Mouse (Mus musculus): ENCODE data around the gene Ccdc122.
"Not testable (repeated sequence)": the region's sequence is repeated elsewhere in the genome, so short reads cannot be mapped to it uniquely, and the experiment has no call there.

The Ccdc122 gene

GRCm38 (mm10) chr14:77036226-77037046 is at the start of gene Ccdc122, which contains the start of gene Lacc1:
Ccdc122 (plus strand) TSS chr14:77036772.
Lacc1 (minus strand) TSS chr14:77036904.
- peak; percentile 89 for DNase-seq (ENCODE audit: low read depth)

- not testable (repeated sequence) for DNase-seq (ENCODE audit: low read depth)
Measured at GRCm38 (mm10) chr14:76990351-76990750, 46.2 kb upstream of the Ccdc122 start.

- DNase-seq (ENCODE audit: low read depth): no peak
Measured at GRCm38 (mm10) chr14:77004740-77005139, 31.8 kb upstream of the Ccdc122 start.

- DNase-seq (ENCODE audit: low read depth): no peak
Measured at GRCm38 (mm10) chr14:77005566-77005965, 31.0 kb upstream of the Ccdc122 start.

DNA sequence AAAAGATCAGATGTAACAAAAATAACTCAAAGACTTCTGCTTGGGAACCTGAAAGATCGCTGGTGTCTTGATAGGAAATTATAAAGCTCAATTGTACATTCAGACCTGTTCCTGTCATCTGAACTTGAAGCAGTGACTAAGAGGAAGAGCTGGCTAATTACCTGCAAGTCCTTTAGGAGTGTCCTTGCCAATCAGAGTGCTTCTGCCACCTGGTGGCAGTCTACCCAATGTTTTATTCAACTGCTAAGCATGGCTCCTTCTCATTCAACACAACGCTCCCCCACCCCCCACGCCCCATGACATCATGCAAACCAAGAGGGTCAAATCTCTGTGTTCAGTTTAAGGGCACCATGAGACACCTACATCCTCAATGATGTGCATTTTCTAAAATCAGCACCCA is 28.3 kb upstream of the Ccdc122 start:
- DNase-seq (ENCODE audit: low read depth): peak; percentile 58

DNA sequence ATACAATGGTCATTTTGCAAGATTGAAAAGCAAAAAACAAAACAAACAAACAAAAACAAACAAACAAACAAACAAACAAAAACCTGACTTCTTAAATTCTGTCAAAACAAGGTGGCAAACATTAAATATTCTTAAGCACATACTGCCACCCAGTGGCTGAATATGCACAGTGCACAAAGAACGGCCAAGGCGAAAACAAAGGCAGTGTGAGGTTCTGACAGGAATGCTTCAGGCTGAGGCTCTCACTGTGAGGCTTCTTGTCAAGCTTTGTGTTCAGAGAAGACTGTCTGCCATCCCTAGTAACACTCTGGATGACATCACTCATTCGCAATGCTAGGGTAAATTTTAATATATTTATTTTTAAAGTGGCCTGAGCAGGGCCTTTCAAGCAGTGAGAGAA is 24.8 kb upstream of the Ccdc122 start:
- peak; percentile 75 for DNase-seq (ENCODE audit: low read depth)

DNA sequence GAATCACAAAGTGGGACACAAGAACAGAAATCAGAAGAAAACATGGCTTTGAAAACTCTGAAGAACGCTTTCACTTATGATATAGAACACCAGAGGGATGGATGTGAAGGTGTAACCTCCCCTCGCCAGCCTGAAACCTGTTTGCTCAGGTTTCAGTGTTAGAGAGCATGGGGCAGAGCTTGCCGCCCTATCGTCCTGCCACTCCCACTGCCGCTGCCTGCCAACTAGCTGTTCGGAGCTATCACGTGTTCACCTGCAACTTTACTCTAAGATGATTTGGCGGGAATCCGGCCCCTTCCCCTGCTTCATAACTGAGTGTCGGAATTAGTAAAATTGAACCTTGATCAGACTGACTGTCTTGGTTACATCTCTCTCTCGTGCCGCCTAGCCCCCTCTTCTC is 19.8 kb upstream of the Ccdc122 start:
- DNase-seq (ENCODE audit: low read depth): not testable (repeated sequence)

GRCm38 (mm10) chr14:77017211-77017610 is 19.4 kb upstream of the Ccdc122 start:
- DNase-seq (ENCODE audit: low read depth): no peak

GRCm38 (mm10) chr14:77024499-77024898 is 12.1 kb upstream of the Ccdc122 start:
- DNase-seq (ENCODE audit: low read depth): no peak

DNA sequence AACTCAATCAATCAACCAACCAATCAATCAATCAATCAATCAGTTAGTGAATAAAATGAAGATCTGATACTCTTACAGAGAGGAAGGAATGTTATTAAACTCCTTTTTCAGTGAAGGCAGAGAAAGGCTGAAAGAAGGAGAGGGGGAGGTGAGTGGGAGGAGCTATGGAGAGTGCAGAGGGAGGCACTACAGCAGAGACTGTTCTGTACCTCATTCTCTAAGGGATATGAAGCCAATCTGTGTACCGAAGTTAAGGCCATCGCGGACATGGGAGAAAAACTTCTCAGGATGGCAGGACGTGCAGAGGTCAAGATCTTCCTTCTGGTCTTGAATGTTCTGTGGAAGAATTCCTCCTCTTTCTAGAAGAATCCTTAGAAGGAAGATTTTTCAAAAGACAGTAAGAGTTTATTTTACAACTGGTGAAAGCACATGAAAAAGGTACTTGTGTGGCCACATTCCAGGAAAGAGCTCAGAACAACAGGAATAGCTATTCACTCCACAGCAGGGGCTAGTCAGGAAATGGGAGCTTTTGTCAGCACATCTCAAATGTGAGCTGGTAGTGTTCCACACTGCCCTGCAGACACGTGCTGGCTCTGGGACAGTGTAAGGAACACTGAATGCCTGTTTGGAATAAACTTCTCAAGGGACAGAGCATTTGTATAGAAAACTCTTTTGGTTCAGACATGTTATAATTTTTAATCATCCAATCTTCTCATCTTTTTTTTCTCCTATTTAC is 7.1 kb upstream of the Ccdc122 start:
- no peak for DNase-seq (ENCODE audit: low read depth)

DNA sequence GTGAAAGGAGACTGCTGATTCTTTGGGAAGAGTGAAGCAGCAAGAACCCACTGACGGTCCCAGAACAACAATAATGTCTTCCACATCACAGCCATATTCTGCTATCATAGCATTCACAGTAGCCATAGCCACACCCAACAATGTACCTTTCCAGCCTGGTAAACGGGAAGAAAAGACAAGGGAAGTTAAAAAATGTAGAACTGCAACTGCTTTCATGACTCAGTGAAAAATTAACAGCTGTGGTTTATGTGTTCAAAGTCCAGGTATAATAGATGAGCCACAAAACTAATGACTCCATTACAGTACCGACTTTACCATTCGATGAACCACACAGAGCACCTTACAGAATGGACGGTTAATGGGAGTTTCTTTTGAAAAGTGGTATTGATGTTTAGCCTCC is 5.8 kb upstream of the Ccdc122 start:
- DNase-seq (ENCODE audit: low read depth): no peak

- DNase-seq (ENCODE audit: low read depth): no peak
Measured at GRCm38 (mm10) chr14:77032433-77032832, 4.1 kb upstream of the Ccdc122 start.

GRCm38 (mm10) chr14:77033391-77033790 is 3.2 kb upstream of the Ccdc122 start:
- no peak for DNase-seq (ENCODE audit: low read depth)

GRCm38 (mm10) chr14:77034175-77034915 is 2.2 kb upstream of the Ccdc122 start:
- DNase-seq (ENCODE audit: low read depth): no peak

DNA sequence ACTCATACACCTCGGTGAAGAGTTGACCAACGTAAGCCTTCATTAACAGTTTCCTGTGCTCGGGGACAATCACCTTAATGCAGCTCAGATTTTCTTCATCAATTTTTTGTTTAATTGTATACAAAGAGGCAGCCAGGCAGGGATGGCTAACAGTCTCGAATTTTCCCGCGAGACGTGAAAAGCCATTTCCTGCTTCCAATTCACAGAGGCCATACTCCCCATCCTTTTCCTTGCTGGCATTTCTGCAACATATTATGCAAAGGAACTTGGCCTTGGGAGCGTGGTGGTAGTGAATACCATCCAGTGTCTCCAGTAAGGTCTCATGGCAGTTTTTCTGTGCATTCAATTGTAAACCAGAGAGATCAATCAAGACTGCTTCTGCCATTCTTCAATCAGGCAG is 1.6 kb upstream of the Ccdc122 start:
- no peak for DNase-seq (ENCODE audit: low read depth)

GRCm38 (mm10) chr14:77037330-77037729 is 758 bp downstream of the Ccdc122 start:
- no peak for DNase-seq (ENCODE audit: low read depth)

GRCm38 (mm10) chr14:77037832-77038425 is 1.4 kb downstream of the Ccdc122 start:
- no peak for DNase-seq (ENCODE audit: low read depth)

GRCm38 (mm10) chr14:77053288-77053687 is 16.7 kb downstream of the Ccdc122 start:
- no peak for DNase-seq (ENCODE audit: low read depth)

- no peak for DNase-seq (ENCODE audit: low read depth)
Measured at GRCm38 (mm10) chr14:77069361-77069760, 32.8 kb downstream of the Ccdc122 start.

GRCm38 (mm10) chr14:77081248-77081647 is 44.7 kb downstream of the Ccdc122 start:
- no peak for DNase-seq (ENCODE audit: low read depth)

GRCm38 (mm10) chr14:77100285-77100684 is 63.7 kb downstream of the Ccdc122 start:
- no peak for DNase-seq (ENCODE audit: low read depth)

DNA sequence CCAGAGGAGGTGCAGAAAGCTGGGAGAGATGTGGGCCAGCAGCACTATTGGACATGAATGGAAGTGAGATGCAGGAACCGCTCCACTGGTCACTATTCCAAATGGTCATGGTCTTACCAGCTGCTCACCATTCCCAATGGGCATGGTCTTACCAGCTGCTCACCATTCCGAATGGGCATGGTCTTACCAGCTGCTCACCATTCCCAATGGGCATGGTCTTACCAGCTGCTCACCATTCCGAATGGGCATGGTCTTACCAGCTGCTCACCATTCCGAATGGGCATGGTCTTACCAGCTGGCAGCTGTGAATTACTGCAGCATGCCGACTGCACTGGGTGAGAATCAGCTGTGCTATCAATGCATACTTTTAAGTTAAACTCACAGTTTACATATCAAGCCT is 74.0 kb downstream of the Ccdc122 start:
- not testable (repeated sequence) for DNase-seq (ENCODE audit: low read depth)
